Mouse (Mus musculus) midbrain, embryonic 16.5 days (tissue): ENCODE data around the gene Abca6. TPM values are rescaled to one million over a fixed set of nuclear protein-coding genes. Genes with fewer than 3 reads are reported as not detected.

Source experiments
- ATAC-seq: fragments of 200-750 bp; cut with Nextera tagmentation; 2 replicates; pipeline ENCODE4 v1.8.0; 2017; ENCODE audit warnings: moderate TSS enrichment
- H3K27ac ChIP-seq: fragments of 300-500 bp; sonication (generic); 2 replicates; pipeline ENCODE4 v1.5.1; 2014; ENCODE audit warnings: mild to moderate bottlenecking, low read length, mixed read lengths
- H3K27me3 ChIP-seq: fragments of 300-500 bp; sonication (generic); 2 replicates; pipeline ENCODE4 v1.6.1; 2014; ENCODE audit warnings: low read depth, low read length, mixed read lengths; ENCODE audit not compliant: control insufficient read depth, insufficient read depth
- H3K36me3 ChIP-seq: fragments of 300-500 bp; sonication (generic); 2 replicates; pipeline ENCODE4 v1.6.1; 2014; ENCODE audit warnings: mild to moderate bottlenecking, low read length, moderate library complexity, mixed read lengths; ENCODE audit not compliant: control insufficient read depth, insufficient read depth
- H3K4me1 ChIP-seq: fragments of 300-500 bp; sonication (generic); 2 replicates; pipeline ENCODE4 v1.6.1; 2014; ENCODE audit warnings: mild to moderate bottlenecking, low read length, mixed read lengths; ENCODE audit not compliant: control insufficient read depth, insufficient read depth
- H3K4me2 ChIP-seq: fragments of 300-500 bp; sonication (generic); 2 replicates; pipeline ENCODE4 v1.6.1; 2014; ENCODE audit warnings: mild to moderate bottlenecking, low read length, mixed read lengths
- H3K4me3 ChIP-seq: fragments of 300-500 bp; sonication (generic); 2 replicates; pipeline ENCODE4 v1.5.1; 2014; ENCODE audit warnings: low read depth, mild to moderate bottlenecking, low read length, moderate library complexity, mixed read lengths
- H3K9ac ChIP-seq: fragments of 300-500 bp; sonication (generic); 2 replicates; pipeline ENCODE4 v1.6.1; 2014; ENCODE audit warnings: low read depth, low read length, mixed read lengths
- H3K9me3 ChIP-seq: fragments of 300-500 bp; sonication (generic); replicated peaks from 2 replicates; pipeline ENCODE4 v1.6.1; 2014; ENCODE audit warnings: mild to moderate bottlenecking, low read length, mixed read lengths; ENCODE audit not compliant: control insufficient read depth, poor library complexity, severe bottlenecking
- WGBS: fragments of 180-500 bp; shearing (Covaris S2); extraction: QIAGEN DNeasy Blood & Tissue Kit; methylation state at CpG from one replicate; pipeline ENCODE4 v1.1.7; 2014; 5-methylcytosine and 5-hydroxymethylcytosine counted together
- polyA plus RNA-seq: library from polyadenylated mRNA; unstranded; fragments of >200 nt; fragmentation: Nextera tagmentation; extraction: Ambion mirVana; gene quantifications from 2 replicates; pipeline ENCODE4 v1.2.1, GENCODE M21; 2015

Abca6 gene
- polyA plus RNA-seq, 1 experiment from 2014 or later, result 0.19 TPM

- Histone ChIP-seq H3K4me1 (no peaks in the 10 kb centered on the region), H3K27me3 (no peaks in the 10 kb centered on the region), H3K9me3 (no peaks in the 10 kb centered on the region), H3K27ac (no peak overlapping the region), H3K36me3 (peaks cover 3% of the 10 kb centered on the region), H3K4me3 (no peak overlapping the region), H3K9ac (no peak overlapping the region), H3K4me2 (no peak overlapping the region)
- 6% methylated on average over 5 of the region's 5 CpGs for WGBS
- 0 out of 2 replicates have a peak, but pooled peaks have one; percentile 60 for ATAC-seq
These were observed 20.2 kb upstream of the Abca6 start for GRCm38 (mm10) chr11:110271745-110272144.

- WGBS, result 41% methylated on average over 8 of the region's 8 CpGs
These were observed 16.8 kb upstream of the Abca6 start for GRCm38 (mm10) chr11:110268244-110268844.

DNA sequence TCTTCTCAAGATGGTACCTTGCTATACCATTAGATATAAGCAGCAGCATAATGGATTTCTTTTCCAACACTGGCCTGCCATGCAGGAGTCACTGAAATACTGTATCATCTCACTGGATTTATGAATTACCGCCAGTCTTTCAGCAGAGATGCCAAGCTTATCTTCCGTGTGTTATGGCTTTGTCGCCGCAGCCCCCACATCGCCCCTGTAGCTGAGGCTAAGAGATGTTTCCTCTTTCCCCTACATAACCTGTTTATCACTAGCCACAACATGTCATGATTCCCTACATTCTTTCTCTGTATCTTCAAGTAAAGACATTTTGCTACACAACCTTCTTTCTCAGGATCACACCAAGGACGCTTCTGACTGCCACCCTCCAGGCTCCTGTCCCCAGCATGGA is 15.7 kb upstream of the Abca6 start:
- WGBS, result 93% methylated on average over 6 of the region's 6 CpGs
- Histone ChIP-seq H3K27ac (no peak overlapping the region), H3K9me3 (no peaks in the 10 kb centered on the region), H3K4me2 (no peak overlapping the region), H3K4me3 (no peak overlapping the region), H3K36me3 (no peaks in the 10 kb centered on the region), H3K9ac (no peak overlapping the region), H3K4me1 (no peaks in the 10 kb centered on the region), H3K27me3 (no peaks in the 10 kb centered on the region)
- ATAC-seq, result no peak

More at GRCm38 (mm10) chr11:110268244-110268844, 16.8 kb upstream of the Abca6 start:
- Histone ChIP-seq H3K4me3 (no peak overlapping the region), H3K36me3 (no peaks in the 10 kb centered on the region), H3K4me1 (no peaks in the 10 kb centered on the region), H3K9me3 (no peaks in the 10 kb centered on the region), H3K4me2 (no peak overlapping the region), H3K27ac (no peak overlapping the region), H3K27me3 (no peaks in the 10 kb centered on the region), H3K9ac (no peak overlapping the region)
- peak; percentile 56; the same call in 1 of the 2 replicates for ATAC-seq

DNA sequence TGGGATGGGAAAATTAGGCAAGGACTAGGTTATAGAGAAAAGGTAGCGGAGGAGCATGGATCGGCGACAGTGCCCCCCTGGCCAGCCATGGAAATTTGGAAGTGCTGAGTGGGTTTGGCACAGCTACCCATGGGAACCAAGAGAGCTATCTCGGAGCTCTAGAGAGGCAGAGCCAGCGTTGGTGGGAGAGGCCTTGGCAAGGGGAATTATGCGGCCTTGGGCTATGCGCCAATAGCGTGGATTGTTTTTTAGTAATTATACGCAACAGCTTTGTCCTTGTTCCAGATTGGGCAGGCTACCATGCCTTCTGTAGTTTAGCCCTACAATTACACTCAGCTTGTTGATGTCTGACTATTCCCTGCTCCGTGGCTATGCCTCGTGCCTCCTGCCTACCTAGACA is 15.2 kb upstream of the Abca6 start:
- Histone ChIP-seq H3K4me1 (no peaks in the 10 kb centered on the region), H3K9me3 (no peaks in the 10 kb centered on the region), H3K27ac (no peak overlapping the region), H3K36me3 (no peaks in the 10 kb centered on the region), H3K4me2 (no peak overlapping the region), H3K9ac (no peak overlapping the region), H3K4me3 (no peak overlapping the region), H3K27me3 (no peaks in the 10 kb centered on the region)
- ATAC-seq, result no peak
- WGBS, result 82% methylated on average over 11 of the region's 11 CpGs

DNA sequence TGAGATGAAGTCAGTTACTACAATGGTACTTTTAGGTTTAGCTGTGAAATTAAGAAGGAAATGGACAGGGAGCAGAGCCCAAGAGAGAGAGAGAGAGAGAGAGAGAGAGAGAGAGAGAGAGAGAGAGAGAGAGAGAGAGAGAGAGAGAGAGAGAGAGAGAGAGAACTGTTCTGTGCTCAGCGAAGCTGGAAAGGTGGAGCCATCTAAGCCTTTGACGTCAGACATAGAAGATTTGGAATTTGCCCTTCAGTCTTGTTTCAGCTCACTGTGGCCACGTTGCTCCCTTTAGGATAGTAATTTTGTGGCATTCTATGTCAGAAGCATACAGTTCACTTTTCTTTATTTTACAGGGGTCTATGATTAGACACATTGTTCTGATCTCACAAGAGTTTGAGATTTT is 10.3 kb upstream of the Abca6 start:
- Histone ChIP-seq H3K9ac (no peak overlapping the region), H3K36me3 (no peaks in the 10 kb centered on the region), H3K9me3 (no peaks in the 10 kb centered on the region), H3K4me2 (no peak overlapping the region), H3K4me3 (no peak overlapping the region), H3K27me3 (no peaks in the 10 kb centered on the region), H3K27ac (no peak overlapping the region), H3K4me1 (no peaks in the 10 kb centered on the region)
- no peak for ATAC-seq
- WGBS, result 78% methylated on average over 3 of the region's 3 CpGs

DNA sequence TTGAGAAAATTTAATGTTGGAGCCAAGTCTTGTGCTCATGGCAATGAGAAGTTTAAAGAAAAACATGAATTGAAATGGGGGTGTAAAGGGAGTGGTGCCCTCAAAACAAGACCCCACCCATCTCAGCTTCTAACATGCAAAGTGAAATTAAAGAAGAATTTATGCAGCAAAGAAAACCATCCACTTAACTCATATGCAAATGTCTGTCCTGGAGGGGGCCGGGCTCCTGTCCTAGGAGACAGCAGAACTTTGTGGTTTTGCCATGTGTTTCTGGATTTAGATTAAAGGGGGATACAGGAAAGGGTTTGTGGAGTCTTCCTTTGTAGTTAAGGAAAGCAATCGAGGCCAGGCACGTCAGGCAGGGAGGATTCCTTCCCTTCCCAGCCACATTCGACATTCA is 6.3 kb upstream of the Abca6 start:
- 74% methylated on average over 4 of the region's 4 CpGs for WGBS
- Histone ChIP-seq H3K4me1 (no peaks in the 10 kb centered on the region), H3K36me3 (no peaks in the 10 kb centered on the region), H3K4me3 (no peak overlapping the region), H3K27ac (no peak overlapping the region), H3K4me2 (no peak overlapping the region), H3K9ac (no peak overlapping the region), H3K9me3 (no peaks in the 10 kb centered on the region), H3K27me3 (no peaks in the 10 kb centered on the region)
- no peak for ATAC-seq

DNA sequence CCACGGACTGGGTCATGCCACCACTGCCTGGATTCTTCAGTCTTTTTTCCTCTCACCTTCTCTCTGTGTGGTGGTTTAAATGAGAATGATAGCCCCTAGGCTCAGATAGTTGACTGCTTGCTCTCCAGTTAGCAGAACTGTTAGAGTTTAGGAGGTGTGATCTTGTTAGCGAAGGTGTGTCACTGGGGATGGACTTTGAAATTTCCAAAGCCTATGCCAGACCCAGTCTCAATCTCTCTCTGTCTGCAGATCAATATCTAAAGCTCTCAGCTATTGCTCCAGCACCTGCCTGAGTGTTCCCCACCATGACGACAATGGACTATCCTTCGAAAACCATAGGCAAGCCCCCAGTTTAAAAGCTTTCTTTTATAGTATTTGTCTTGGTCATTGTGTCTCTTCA is 5.5 kb upstream of the Abca6 start:
- ATAC-seq, result no peak
- WGBS, result 93% methylated on average over 4 of the region's 4 CpGs
- Histone ChIP-seq H3K4me3 (no peak overlapping the region), H3K4me2 (no peak overlapping the region), H3K36me3 (no peaks in the 10 kb centered on the region), H3K4me1 (no peaks in the 10 kb centered on the region), H3K27ac (no peak overlapping the region), H3K27me3 (no peaks in the 10 kb centered on the region), H3K9me3 (no peaks in the 10 kb centered on the region), H3K9ac (no peak overlapping the region)

DNA sequence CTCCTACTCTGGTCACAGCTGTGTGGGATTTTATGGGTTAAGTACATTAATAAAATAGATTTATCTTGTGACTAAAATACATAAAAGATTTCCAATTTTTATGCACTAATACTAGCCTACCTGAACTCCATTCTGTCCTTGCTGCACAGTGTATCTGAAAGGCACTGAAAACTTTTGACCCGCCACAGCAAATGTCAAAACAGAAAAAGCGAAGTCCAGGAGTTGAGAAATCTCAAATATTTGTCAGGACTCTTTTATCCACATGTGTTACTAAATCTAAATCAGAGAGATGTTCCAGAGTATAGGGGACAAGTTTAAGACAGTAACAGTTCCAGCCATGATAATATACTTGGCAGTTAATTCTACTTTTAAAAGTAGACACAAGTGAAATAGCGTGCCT is 680 bp upstream of the Abca6 start:
- 90% methylated on average over 3 of the region's 3 CpGs for WGBS
- no peak for ATAC-seq
- no peak overlapping the region for H3K4me3 ChIP-seq
- H3K27me3 ChIP-seq, result no peaks in the 10 kb centered on the region
- H3K4me2 ChIP-seq, result no peak overlapping the region
- no peak overlapping the region for H3K9ac ChIP-seq
- H3K9me3 ChIP-seq, result no peaks in the 10 kb centered on the region
- no peak overlapping the region for H3K27ac ChIP-seq
- H3K4me1 ChIP-seq, result peaks cover 3% of the 10 kb centered on the region; the same call in 1 of the 2 replicates
- no peaks in the 10 kb centered on the region for H3K36me3 ChIP-seq

GRCm38 (mm10) chr11:110244730-110245129 is 6.8 kb downstream of the Abca6 start:
- no peaks in the 10 kb centered on the region for H3K4me1 ChIP-seq
- H3K4me3 ChIP-seq, result no peak overlapping the region
- peaks cover 3% of the 10 kb centered on the region; the same call in 1 of the 2 replicates for H3K9me3 ChIP-seq
- H3K27me3 ChIP-seq, result no peaks in the 10 kb centered on the region
- H3K4me2 ChIP-seq, result no peak overlapping the region
- H3K9ac ChIP-seq, result no peak overlapping the region
- no peaks in the 10 kb centered on the region for H3K36me3 ChIP-seq
- WGBS, result 96% methylated on average over 10 of the region's 10 CpGs
- ATAC-seq, result no peak
- H3K27ac ChIP-seq, result no peak overlapping the region
